Mouse (Mus musculus): ENCODE measurements around the gene Fpgt.

The Fpgt gene

DNA sequence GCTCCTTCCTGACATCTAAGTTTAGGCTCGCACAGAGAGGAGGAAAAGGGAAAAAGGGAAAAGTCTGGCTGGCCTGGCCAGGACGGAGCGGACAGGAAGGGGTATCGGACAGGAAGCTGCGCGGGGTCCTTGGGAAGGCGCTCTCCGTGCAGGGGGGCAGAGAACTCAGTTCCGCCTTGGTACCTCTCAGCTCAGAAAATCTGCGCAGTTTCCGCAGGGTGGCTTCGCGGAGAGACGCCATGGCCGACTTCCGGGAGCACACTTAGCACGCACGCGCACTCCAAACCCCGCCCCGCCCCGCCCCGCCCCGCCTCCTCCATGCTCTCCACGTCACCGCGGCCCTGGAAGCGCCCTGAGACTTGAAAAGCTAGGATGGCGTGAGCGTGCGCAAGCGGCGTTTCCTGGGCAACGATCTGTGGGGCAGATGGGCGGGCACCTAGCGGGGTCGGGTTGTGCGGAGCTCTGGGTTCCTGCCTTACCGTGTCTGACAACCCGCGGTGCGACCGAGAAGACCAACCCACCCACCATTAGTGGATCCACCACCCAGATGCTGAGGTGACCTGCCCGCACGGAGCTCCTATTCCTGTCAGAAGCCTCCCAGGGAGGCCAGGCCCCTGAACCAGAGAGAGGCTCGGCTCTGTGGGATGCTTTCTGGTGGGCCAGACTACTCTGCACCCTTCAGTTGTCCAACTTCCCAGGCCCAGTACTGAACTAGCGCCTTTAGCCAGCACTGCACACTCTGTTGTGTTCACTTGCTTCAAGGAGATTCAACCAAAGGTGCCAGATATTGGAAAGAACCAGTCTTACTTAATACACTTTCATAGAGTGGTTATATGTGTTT is at the start of gene Fpgt, which contains the start of gene Lrriq3:
TSS of gene Fpgt (minus strand) at position 288 of the 841 bp plus-strand sequence.
TSS of gene Lrriq3 (plus strand) at position 319 of the 841 bp plus-strand sequence.
- DNase-seq (ENCODE audit: low spot score) = peak; percentile 87

DNA sequence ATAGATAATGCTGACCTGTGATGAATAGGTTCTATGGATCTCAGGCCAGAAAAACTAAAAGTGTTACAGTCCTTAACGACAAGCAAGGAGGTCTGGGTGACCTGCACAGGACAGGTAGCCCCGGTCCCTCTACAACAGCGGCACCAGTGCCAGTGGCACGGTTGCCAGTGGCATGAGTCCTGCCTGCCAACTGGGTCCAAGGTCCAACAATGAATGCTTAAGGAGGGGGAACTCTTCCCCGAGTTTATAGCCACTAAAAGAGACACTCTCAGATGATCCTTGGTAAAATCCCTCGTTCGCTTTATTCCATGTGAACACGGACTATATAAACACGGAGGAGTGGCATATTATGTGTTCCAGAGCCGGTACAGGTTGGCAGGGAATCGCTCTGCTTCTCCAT is 47.8 kb upstream of the Fpgt start:
- DNase-seq (ENCODE audit: low spot score) = no peak

GRCm38 (mm10) chr3:155137737-155138136 is 44.5 kb upstream of the Fpgt start:
- DNase-seq (ENCODE audit: low spot score) = no peak

DNA sequence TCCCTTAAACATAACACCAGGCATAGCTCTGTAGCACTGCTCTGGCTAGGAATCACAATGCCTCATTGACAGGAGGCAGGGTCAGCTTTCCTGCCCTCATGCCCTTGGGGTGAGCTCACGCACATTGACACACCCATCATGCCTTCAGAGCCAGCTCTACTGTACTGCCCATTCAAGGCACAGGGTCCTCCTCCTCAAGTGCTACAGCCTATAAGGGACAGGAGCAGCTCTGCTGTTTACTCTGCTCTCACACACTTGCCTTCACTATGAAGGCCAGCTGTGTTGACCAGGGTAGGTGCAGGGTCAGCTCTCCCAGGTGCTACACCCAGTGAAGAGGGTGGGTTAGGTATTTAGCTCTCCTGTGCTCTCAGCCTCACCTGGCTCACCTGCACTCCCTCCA is 12.8 kb upstream of the Fpgt start:
- DNase-seq (ENCODE audit: low spot score) = no peak

DNA sequence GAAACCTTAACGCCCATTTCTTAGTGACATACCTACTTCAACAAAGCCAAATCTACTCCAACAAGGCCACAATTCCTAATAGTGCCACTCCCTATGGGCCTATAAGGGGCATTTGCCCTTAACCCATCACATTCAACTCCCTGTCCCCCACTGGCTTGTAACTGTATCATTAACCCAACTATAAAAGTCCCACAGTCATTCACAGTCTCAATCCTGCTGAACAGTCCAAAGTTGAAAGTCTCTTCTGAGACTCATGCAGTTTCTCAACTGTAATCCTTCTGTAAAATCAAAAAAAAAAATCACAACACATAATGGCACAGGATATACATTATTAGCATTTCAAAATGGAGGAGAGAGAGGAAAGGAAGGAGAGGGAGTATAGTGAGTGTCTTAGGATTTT is 6.1 kb upstream of the Fpgt start:
- DNase-seq (ENCODE audit: low spot score) = no peak

- no peak for DNase-seq (ENCODE audit: low spot score)
These were observed 1.1 kb downstream of the Fpgt start for GRCm38 (mm10) chr3:155092081-155092480.

DNA sequence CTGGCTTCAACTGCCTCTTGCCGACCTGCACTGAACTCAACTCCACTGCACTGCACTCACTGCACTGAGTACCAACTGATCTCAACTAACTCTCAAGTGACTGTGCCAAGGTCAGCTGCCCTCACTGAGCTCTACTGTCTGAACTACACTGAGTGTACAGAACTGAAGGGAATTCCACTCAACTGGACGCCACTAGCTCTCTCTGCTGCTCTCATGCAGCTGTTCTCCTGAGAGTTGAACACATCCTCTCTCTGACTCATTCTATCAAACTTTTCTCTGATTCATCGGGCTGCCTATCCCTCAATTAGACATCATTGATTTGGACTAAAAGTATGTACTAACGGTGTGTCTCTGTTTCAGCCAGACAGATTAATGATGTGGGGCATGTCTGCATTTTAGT is 15.3 kb downstream of the Fpgt start:
- no peak for DNase-seq (ENCODE audit: low spot score)

DNA sequence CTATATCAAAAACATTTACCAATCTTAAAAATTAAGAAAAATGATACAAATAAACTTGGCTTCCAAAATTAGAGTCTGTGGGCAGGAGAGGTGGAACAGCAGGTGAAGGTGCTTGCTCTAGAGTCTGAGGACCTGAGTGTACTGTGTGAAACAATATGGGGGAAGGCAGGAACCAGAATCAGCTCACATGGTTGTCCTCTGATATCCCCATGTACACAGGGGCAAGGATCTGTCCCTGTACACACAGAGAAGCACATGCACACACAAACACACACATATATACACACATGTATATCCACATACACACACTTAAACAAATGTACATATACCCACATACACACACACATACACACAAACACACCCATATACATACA is 33.8 kb downstream of the Fpgt start:
- DNase-seq (ENCODE audit: low spot score) = no peak

DNA sequence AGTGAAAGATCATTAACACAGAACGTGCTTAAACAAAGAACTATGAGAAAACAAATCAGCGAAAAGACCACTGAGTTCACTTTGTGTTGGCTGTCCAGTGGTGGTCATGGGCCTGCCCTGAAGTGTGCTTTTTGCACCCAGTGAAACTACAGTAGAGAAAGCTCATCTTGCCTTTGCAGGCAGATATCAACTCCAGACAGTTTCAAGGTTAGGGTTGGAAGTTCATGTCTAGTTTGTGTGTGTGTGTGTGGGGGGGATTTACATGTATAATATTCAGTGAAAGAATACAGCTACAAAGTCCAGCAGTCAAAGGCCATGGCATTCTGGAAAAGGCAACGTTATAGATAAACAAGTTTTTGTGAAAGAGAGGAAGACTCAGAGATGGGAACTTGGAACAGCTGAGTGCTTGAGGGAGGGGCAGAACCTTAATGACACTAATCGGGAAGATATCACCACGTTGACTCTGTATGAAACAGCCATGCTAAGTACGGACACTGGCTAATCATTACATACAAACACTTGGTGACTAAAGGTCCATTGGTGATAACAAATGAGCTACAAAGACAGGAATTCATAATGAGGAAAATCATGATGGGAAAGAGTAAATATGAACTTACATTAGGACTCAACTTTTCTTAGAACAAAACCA is 34.3 kb downstream of the Fpgt start:
- no peak for DNase-seq (ENCODE audit: low spot score)

DNA sequence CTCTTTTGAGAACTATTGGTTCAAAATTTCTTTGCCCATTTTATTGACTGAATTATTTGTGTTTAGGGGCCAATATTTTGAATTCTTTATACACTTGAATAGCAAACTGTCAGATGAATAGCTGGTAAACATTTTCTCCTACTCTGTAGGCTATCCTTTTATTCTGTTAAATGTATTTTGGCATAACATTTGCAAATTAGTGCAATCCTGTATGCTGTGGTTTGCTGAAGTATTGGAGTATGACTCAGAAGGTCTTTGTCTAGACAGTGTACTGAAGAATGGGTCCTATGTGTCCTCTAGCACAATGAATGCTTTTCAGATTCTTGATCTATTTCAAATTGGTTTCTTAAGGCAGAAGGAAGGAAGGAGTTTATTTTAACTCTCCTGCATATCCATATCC is 35.6 kb downstream of the Fpgt start:
- DNase-seq (ENCODE audit: low spot score) = no peak

DNA sequence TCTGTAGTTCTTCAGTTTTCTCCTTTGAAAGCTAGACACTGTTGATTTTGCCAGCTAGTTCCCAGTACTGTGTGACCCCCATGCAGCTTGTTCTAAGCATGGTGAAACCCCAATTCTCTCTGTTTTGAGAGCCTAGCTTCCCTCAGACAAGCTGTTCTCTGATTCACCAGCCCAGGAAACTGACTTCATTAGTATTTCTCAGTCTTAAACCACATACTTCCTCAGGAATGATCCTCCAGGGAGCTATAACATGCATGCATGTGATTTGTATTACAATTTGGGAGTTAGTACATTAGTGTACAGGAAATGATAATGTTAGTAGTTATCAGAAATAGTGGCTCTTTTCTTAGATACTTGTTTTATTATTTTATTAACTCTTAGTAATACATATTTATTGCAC is 36.6 kb downstream of the Fpgt start:
- DNase-seq (ENCODE audit: low spot score) = no peak

DNA sequence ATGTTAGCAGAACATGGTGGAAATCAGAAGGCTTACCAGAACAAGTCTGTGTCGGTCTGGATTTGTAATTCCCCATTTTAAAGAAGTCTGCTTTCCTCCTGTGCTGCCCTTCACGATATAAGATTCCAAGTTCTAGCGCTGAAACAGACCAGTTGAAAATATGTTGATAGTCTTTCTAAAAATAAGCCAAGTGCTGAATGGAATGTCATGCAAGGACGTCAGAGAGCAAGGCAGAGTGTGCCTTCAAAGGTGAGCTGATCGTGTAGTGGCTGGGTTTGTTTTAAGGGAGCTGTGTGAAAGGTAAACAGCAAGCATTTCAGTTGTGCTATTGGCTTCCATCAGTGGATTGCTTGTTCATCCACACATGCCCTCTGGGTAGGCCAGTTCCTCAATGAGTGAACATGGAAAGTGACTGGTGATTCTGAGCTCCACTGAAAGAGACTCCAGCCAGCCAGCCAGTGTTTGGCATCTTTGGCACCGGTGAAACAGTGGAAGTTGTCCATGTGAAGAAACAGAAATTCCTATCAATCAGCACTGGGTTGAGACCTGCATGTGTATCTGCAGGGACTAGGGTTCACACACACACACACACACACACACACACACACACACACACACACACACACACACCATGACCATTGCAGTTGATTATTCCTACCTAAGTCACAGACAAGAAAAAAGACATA is 37.8 kb downstream of the Fpgt start, which contains the start of gene Tnni3k:
TSS of gene Tnni3k (minus strand) at position 177 of the 686 bp plus-strand sequence.
- no peak for DNase-seq (ENCODE audit: low spot score)

GRCm38 (mm10) chr3:155053189-155053588 is 40.0 kb downstream of the Fpgt start:
- DNase-seq (ENCODE audit: low spot score) = no peak

DNA sequence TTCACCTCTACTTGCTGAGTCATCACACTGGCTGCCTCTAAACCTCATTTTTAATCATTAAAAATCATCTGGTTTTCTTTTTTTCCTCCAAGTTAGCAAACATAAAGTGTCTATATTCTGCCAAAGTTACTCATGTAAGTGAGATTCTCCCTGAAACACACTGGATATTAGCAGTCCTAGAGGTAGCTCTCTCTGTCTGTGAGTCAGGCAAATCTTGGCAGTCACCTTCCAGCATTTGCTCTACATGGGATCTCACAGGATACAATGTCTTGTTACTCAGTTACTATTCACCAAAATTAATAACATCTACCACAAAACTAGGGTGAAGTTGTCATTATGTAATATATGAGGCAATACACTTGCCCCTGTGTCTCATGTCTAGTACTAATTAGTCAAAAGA is 41.2 kb downstream of the Fpgt start:
- no peak for DNase-seq (ENCODE audit: low spot score)

- no peak for DNase-seq (ENCODE audit: low spot score)
These were observed 54.0 kb downstream of the Fpgt start for GRCm38 (mm10) chr3:155039012-155039836.

Measured in ovary, postnatal 36 days (tissue).